Mouse (Mus musculus): ENCODE measurements around the gene B020031M17Rik.
"Not testable (repeated sequence)": the region's sequence is repeated elsewhere in the genome, so short reads cannot be mapped to it uniquely, and the experiment has no call there.

The B020031M17Rik gene

DNA sequence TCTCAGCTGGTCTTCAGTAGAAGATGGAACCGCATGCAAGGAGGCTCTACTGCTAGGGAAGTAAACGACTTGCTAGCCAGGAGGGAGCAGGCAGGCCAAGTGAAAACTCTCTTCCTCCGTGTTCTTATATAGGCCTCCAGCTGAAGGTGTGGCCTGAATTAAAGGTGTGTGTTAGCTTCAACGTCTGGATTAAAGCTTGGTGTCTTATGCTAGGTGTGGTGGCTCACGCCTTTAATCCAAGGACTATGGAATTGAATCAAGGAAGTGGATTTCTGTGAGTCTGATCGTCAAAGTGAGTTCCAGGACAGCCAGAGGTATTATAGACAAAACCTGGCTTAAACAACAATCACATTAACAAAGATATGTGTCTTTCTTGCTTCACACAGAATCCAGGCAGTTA, at the start of gene B020031M17Rik:
Gene B020031M17Rik, minus strand, starts transcription at position 101 of the 400 bp plus-strand sequence.
- not testable (repeated sequence) for DNase-seq (ENCODE audit: low spot score in 2 of 2)

DNA sequence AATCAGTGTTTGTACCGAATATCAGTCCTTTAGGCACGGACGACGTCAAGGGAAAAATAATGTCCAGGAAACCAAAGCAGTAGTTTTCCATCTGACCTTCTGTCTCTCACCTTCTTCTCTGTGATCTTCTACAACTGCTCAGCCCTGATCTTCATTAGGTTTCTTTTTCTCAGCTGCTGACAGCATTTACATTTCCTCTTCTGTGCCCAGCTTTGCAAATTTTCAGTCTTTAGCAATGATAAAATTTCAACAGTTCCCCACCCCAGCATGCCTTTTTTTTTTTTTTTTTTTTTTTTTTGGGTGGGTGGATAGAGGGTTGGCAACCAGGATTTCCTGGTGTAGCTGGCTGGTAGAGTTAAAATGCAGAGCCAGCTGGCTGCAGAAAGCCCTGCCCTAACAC, 48.6 kb upstream of the B020031M17Rik start:
- not testable (repeated sequence) for DNase-seq (ENCODE audit: low spot score in 2 of 2)

DNA sequence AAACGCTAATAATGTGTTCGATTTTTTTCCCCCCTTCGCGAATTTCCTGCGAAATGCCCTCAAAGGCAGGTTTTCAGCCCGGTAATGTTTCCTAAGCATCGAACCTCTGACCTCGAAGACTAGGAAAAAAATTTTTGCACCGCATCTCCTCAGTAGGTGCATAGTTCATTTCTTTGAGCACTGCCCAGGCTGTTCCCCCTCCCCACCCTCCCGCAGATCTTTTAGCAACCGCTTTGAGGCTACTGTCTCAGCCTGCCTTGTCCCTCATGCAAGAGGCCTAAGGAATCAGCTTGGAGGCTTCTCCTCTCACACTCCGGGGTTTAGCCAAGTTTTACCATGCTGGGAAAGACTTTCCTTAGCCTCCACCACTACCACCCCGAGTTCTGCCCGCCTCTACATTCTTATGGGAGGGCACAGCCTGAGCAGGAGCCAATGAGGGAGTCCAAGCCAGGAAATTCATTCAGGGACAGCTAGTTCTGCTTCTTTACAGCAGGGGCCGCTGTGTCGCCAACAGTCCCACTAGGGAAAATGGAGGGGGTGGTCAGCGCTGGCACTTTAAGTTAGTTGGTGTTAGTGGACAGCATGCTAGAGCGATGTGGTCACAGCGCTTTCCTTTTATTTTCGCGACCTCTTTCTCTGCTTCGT, 48.0 kb upstream of the B020031M17Rik start:
- not testable (repeated sequence) for DNase-seq (ENCODE audit: low spot score in 2 of 2)

DNA sequence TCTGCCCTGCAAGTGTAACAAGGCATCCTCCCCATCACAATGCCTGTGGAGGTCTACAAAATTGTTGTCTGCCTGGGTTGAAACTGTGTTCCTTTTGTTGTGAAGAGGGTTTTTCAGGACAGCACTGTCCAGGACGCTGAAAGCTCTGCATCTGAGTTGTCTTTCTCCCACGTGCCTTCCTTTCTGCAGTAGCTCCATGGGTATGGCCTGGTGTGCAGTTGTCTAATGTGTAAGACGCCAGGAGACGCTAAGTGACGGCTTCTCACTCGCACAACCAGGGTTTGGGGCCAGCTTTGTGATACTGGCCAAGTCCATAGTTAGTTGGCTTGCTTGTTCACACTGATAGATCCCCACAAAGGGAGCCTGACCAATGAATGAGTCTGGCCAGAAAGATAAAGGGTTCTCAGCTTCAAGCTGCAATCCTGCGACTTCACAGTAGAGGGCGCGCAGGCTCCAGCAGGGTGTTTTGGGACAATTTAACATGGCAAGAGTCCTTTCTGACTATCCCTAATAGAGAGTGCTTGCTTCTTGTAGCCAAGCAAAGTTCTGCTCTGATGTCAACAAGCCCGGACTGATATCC, 41.4 kb upstream of the B020031M17Rik start:
- DNase-seq (ENCODE audit: low spot score in 2 of 2): not testable (repeated sequence)

DNA sequence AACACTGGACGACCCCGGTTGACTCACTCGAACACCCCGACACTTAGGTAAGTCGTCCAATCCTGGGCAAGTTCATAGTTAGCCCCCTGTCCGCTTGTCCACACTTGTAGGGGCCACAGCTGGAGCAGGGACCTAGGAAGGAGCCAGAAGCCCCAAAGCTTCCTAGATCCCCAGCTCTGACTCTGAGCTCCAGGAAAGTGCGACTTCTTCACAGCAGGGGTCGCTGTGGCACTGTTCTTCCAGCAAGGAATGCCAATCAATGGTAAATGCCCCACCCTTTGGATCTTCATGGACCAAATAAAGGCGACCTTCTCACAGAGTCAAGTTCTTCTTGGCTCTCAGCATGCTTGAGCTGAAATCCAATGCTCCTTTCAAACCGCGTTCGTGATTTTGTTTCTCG, 40.7 kb upstream of the B020031M17Rik start:
- DNase-seq (ENCODE audit: low spot score in 2 of 2): not testable (repeated sequence)

DNA sequence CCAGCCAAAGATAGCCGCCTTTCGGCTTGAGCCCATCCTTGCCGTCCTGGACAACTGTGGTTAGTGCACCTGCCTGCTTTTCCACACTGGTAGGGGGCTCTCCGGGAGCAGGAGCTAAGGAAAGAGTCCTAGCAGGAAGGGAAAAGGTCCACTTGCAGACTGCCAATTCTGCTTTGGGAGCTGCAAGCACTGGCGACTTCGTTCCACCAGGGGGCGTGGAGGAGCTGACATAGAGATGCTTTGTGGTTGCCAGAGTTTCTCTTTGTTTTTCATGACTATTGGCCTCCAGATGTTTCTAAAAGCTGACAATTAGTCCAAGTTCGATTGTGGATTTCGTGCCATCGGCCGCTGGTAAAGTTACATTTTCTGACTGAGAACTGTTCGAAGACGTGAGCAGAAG, 18.6 kb upstream of the B020031M17Rik start:
- not testable (repeated sequence) for DNase-seq (ENCODE audit: low spot score in 2 of 2)

DNA sequence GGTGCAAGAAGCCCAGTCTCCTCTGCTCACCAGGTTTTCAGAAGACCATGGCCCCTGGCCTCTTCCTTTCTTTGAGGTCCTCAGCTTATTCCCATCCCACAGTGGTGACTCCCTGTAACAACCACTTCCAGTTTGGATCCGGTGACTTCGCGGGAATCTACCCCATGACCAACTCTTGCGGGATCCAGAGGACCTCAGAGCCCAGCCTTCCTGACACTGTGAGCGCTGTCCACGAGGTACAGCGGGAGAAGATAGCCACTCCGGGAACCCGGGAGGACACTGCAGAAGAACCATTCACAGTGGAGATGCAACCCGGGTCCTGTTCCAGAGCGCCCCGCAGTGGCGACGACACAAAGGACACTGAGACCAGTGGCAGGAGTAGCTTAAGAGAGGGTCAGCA, 17.6 kb upstream of the B020031M17Rik start:
- not testable (repeated sequence) for DNase-seq (ENCODE audit: low spot score in 2 of 2)

DNA sequence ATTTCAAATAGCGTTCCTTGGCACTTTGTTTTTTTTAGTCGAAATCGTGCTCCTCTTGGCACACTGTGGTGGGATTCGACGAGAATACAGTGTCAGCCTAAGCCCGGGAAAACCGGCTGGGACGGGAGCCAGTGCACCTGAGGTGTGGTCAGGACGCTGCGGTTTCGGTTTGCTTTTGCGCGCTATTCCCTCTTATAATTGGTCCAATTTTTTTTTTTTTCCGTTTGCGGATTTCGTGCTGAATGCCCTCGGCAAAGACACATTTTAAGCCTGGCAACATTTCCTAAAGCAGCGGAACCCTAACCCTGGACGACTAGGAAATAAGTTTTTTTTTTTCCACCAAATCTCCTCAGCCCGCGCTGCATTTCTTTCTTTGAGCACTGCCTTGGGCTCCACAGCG, 15.4 kb upstream of the B020031M17Rik start:
- not testable (repeated sequence) for DNase-seq (ENCODE audit: low spot score in 2 of 2)

DNA sequence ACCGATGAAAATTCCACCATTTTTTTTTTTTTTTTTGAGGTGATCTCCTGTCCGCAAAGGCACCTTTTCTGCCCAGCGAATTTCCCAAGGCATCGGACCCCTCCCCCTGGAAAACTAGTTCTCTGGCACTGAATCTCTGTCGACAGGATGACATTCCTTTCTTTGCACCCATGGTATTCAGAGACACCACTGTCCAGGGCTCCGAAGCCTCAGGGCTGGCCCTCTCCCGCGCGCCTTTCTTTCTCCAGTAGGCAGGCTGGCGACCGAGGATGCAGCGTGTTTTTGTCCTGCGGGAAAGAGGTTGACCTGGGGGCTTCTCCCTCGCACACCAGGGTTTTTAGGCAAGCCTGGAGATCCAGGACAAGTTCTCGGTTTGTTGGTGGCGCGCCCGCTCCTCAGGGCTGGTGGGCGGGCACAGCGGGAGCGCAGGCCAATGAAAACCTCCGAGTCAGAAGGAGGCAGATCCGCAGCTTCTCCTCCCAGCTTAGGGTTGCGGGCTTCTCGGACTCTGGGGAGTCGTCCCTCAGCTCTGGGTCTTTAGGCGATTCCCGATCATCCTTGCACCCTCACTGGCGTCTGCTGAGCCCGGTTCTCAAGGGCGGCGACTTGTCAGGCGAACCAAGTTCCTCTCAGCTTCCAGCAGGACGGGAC, 14.8 kb upstream of the B020031M17Rik start:
- DNase-seq (ENCODE audit: low spot score in 2 of 2): not testable (repeated sequence)

DNA sequence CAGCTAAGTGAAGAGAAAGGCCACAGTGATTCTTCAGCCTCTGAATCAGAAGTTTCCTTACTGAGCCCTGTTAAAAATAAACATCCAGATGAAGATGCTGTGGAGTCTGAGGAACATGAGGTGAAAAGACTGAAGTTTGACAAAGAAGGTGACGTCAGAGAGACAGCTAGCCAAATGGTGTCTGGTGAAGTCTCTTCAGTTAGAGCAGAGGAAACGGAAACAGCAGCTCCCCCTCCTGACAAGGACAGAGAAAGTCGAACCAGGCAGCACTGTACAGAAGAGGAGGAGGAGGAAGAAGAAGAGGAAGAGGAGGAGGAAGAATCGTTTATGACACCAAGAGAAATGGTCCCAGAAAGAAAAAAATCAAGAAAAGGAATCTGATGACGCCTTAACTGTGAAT, 12.2 kb upstream of the B020031M17Rik start:
- not testable (repeated sequence) for DNase-seq (ENCODE audit: low spot score in 2 of 2)

DNA sequence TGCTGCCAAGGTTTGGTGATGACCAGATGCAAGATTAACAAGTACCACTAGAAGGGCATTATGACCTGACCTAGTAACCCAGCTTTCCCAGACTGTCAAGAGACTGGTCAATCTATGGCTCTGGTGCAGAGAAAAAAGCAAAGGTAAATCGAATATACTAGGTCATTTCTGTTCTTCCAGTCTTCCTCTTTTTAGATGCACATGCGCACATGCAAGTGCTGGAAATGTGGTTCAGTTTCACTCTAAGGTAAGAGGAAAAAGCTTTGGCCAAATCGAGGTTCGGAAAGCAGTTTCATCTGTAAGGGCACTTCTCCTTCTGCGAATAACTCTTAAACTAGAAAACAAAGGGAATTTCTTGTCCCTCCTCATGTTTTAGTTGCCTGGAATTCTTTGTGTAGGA, 5.0 kb upstream of the B020031M17Rik start:
- not testable (repeated sequence) for DNase-seq (ENCODE audit: low spot score in 2 of 2)

DNA sequence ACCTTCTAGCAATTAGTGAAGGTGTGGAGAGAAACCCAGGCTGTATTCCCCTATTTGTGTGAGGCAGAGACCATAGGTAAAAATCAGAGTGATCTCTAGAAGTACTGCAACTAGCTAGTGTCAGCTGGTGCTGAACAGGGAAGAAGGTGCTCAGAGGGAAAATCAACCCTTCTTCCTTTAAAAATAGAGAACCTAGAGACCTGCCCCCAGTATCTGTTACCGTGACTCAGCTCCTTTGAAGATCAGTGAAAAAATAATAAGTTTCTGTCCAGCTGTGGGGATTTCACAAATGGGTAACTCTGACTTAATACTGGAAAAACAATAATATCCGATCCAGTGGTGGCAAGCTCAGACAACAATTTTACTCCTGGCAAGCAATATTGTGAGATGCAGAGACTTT, 4.5 kb upstream of the B020031M17Rik start:
- DNase-seq (ENCODE audit: low spot score in 2 of 2): not testable (repeated sequence)

DNA sequence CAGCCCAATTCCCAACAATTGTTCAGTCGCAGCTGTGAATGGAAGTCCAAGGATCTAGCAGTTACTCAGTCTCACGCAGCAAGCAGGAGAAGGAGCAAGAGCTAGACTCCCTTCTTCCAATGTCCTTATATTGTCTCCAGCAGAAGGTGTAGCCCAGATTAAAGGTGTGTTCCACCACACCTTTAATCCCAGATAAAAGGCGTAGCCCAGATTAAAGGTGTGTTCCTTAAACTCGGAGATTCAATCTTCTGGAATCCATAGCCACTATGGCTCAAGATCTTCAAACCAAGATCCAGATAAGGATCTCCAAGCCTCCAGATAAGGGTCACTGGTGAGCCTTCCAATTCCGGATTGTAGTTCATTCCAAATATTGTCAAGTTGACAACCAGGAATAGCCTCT, 21.4 kb downstream of the B020031M17Rik start, which contains the start of gene Gm21761:
Gene Gm21761, minus strand, starts transcription at position 101 of the 400 bp plus-strand sequence.
- DNase-seq (ENCODE audit: low spot score in 2 of 2): not testable (repeated sequence)

DNA sequence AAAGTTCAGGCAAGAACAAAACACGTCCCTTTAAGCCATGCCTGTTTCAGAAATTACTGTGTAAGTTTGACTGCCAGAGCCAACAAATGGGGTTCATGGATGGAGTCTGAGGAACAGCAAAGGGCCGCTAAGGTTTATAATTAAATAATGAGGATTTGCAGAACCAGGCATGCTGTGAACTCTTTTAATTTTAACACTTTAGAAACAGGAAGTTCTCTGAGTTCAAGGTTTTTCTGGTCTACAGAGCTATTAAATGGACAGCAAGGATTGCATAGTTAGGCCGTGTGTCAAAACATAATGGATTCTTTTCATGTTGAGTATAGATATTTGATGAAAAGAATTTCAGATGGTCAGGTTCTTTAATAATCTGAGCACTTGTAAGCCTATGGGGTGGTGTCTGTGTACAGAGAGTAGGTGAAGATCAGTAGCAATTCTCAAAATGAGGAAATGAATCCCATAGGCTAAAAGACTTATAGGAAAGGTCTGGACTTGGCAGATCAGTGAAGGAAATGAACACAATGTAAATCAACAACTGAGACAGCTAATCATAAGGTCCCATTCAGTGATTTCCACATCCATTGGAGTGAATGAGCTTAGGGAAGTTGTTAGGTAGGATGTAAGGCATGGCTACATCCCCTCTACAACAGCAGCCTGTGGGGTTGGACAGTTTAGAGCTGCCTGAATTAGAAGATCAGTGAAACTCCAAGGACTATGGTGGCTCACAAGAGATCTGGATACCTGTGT, 25.8 kb downstream of the B020031M17Rik start:
- not testable (repeated sequence) for DNase-seq (ENCODE audit: low spot score in 2 of 2)

DNA sequence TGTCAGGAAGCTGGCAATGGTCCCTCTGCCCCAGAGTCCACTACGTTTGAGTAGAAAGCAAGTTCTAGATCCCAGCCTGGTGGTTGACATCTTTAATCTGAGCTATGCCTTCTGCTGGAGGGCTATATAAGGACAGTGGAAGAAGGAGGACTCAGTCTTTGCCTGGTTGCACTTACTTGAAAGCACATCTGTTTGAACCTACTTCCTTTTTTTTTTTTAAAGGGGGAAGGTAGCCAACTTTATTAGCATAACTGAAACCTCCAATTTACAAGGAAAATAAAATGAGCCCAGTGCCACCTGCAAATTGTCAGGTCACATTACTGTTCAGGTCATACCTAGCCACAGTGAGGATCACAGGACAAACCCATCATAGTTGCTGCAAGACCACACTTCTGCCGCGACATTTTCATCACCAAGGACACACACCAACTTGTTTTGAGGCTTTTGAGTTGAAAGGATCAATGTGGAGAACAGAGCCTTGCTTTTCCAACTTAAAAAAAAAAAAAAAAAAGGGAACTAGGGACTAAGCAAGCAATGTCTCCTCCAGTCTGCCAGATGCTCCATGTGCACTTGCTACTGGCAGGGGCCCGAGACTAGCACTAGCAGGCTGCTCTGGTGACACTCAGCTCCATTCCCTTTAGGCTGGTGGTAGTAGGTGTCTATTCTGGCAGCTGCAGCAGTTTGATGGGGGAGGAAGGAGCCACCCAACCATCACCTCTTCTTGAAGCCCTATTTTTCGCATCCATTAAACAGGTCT, 33.5 kb downstream of the B020031M17Rik start:
- not testable (repeated sequence) for DNase-seq (ENCODE audit: low spot score in 2 of 2)

DNA sequence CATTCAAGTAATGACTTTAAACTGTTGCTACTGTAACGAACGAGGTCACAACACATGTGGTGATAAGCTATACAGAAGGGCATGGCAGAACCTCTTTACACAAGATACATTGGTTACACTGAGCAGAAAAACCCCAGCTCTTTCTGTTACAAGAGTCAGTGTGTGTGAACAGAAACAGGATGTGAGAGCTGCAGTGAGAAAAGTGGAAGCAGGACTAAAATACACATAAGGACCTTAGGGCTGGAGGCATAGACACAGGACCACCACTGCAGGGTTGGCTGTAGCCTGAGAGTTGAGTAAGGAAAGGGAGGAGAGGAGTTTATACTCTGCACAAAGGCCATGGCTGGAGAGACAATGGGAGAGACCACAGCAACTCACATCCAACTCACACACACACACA, 34.2 kb downstream of the B020031M17Rik start:
- not testable (repeated sequence) for DNase-seq (ENCODE audit: low spot score in 2 of 2)
